Mouse (Mus musculus): ENCODE data around the gene Tmem158. TPM values are rescaled to one million over a fixed set of nuclear protein-coding genes. Genes with fewer than 3 reads are reported as not detected.

Tmem158 gene
- 10 to 100 TPM; 42.0 to 45.1 TPM for total RNA-seq (2021)

DNA sequence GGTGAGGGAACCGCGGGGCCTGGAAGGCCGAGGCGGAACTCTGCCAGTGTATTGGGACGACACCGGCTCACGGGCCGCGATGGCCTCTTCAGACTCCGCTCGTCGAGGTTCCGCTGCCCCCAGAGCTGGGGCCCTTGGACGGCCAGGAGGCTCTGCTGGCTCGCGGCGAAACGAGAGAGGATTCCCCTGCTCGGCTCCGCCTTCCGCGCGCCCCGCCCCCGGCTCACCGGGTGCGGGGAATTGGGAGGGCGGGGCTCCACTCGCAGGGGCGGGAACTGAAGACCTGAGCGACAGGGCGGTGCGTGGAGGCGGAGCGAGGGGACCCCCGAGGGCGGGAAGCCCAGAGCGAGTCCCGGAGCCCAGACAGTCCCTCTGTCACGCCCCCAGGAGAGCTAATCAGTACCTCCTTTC, at the start of gene Tmem158:
Gene Tmem158, minus strand, starts transcription at position 154 of the 411 bp plus-strand sequence.
- peak; percentile 65 to 73 for DNase-seq (ENCODE audit: extremely low spot score in 1 of 2, low spot score in 1 of 2)

GRCm38 (mm10) chr9:123309685-123310365, 49.3 kb upstream of the Tmem158 start:
- no peak for DNase-seq (ENCODE audit: extremely low spot score in 1 of 2, low spot score in 1 of 2)

GRCm38 (mm10) chr9:123309073-123309472, 48.5 kb upstream of the Tmem158 start:
- DNase-seq (ENCODE audit: extremely low spot score in 1 of 2, low spot score in 1 of 2): no peak

GRCm38 (mm10) chr9:123304917-123305316, 44.4 kb upstream of the Tmem158 start:
- no peak for DNase-seq (ENCODE audit: extremely low spot score in 1 of 2, low spot score in 1 of 2)

DNA sequence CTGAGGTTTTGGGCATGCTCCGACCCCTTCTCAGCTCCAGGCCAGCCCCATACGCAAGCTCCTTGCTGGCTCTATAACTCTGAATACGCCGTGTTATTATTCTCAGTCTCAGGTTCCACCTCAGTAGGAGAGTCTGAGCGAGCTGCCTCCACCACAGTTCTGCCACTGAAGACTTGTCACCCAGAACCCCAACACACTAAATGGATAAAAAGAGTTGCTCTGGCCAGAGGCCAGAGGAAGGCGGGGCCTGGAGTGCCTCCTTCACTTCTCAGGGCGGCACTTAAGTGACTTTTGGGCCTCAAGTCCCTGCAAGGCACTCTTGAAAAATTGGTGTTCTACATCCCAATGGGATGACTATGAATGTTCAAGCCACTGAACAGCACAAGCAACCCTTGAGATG, 43.4 kb upstream of the Tmem158 start:
- DNase-seq (ENCODE audit: extremely low spot score in 1 of 2, low spot score in 1 of 2): no peak

DNA sequence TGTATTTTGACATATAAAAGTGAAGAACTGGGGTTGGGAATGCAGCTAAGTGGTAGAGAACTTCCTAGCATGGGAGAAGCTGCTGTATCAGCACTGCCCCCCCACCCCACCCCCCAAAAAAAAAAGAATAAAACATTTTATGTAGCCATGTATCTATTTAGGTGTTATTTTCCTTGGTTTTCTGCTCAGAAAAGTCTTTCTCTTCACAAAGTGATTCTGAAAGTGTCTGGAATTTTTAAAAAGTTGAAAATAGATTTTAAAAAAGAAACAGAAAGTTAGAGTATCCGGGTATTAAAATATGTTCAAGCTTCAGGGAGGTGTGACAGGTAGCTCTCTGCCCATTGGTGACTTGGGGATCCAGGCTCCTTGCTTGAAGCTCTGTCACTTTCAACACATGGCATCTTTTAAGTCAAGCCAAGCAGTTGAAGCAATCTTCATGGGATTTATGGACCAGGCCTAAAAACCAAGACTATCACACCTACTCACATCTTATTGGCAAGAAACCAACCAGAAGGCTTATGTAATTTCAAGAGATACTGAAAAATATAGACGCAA, 42.3 kb upstream of the Tmem158 start:
- DNase-seq (ENCODE audit: extremely low spot score in 1 of 2, low spot score in 1 of 2): no peak

DNA sequence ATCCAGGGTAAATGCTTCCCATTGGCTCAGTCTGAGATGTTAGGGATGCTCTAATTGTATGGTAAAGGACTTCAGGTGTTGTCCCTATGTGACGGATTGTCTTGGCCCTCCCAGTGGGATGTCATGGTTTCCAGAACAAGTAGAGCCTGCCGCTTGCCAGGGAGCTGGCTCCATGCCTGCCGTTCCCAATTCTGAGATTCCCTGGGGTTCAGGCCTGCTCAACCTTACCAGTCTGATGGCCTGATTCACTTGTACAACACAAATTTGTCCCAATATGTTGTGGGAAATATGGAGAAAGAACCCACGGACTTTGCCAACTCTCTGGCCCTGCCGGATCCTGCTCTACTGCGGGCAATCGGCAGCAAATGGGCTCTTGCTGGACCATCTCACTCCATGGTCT, 37.3 kb upstream of the Tmem158 start:
- DNase-seq (ENCODE audit: extremely low spot score in 1 of 2, low spot score in 1 of 2): no peak

DNA sequence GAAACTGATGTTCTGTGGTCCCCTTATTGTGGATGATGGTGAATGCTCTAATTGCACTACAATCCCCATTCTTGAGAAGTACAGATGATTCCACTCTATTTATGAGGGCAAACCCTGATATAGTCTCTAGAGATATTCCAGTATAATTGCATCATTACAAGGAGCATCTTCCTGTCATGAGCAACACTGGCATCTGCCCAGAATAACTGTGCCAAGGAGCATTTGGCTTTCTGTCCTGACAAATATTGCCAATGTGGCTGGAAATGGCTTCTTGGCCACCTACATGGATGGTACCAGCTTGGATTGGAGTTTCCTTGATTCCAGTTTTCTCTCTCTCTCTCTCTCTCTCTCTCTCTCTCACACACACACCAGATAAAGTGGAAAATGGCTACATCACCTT, 35.7 kb upstream of the Tmem158 start:
- DNase-seq (ENCODE audit: extremely low spot score in 1 of 2, low spot score in 1 of 2): no peak

DNA sequence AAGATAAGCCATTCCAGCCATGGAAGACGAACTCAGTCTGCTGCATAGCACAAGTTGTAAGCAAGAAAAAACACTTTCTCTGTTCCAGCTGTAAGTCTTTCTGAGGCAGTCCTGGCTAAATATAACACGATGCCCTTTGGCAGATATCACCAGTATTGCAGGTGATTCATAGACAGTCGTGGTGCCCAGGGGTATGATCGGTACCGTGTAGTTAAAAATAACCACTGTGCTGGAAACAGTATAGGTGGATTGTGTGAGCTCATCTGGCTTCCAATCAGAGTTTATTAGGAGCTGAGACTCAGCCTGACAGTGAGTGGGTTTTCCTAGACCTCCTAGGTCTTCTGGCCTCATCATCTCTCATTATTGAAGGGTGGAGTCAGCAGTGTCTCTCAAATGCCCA, 34.0 kb upstream of the Tmem158 start:
- no peak for DNase-seq (ENCODE audit: extremely low spot score in 1 of 2, low spot score in 1 of 2)

- no peak for DNase-seq (ENCODE audit: extremely low spot score in 1 of 2, low spot score in 1 of 2)
These were observed 27.8 kb upstream of the Tmem158 start for GRCm38 (mm10) chr9:123288378-123288777.

GRCm38 (mm10) chr9:123285623-123286022, 25.1 kb upstream of the Tmem158 start:
- DNase-seq (ENCODE audit: extremely low spot score in 1 of 2, low spot score in 1 of 2): no peak

GRCm38 (mm10) chr9:123280775-123281174, 20.2 kb upstream of the Tmem158 start:
- DNase-seq (ENCODE audit: extremely low spot score in 1 of 2, low spot score in 1 of 2): no peak

DNA sequence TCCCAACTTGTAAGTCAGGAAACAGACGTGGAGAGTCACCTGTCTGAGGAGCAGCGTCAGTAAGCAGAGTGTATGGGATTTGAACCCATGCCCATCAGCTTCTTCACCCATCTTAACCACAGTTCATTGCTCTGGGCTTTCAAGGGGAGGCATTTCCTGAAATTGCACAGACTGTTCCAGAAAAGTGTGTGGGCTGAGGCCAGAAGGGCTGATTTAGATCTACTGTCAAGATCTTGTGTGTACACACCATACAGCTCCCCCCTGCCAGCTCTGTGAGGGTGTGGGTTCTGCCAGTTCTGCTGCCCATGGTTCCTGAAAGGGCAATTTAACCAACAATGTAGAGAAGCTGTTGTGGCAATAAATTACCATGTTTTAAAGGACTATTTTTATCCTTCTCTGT, 17.4 kb upstream of the Tmem158 start:
- no peak for DNase-seq (ENCODE audit: extremely low spot score in 1 of 2, low spot score in 1 of 2)

DNA sequence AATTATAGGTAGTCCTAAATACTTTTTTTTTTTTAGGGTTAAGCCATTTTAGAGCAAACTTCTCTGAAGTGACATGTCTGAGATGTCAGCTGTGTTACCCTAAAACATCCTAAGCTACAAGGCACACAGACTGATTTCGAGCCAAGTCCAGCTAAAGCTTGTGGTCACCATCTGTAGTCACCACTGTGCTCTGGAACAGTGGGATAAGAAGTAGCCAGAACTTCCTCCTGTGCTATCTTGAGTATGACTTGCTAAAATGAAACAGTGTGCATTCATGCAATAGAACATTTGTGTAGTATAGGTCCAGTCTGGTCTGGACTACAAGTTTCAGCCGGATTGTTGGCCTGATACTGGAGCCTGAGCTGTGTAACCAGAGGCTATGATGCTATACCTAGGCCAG, 14.8 kb upstream of the Tmem158 start:
- DNase-seq (ENCODE audit: extremely low spot score in 1 of 2, low spot score in 1 of 2): no peak

GRCm38 (mm10) chr9:123274674-123275073, 14.1 kb upstream of the Tmem158 start:
- no peak for DNase-seq (ENCODE audit: extremely low spot score in 1 of 2, low spot score in 1 of 2)

DNA sequence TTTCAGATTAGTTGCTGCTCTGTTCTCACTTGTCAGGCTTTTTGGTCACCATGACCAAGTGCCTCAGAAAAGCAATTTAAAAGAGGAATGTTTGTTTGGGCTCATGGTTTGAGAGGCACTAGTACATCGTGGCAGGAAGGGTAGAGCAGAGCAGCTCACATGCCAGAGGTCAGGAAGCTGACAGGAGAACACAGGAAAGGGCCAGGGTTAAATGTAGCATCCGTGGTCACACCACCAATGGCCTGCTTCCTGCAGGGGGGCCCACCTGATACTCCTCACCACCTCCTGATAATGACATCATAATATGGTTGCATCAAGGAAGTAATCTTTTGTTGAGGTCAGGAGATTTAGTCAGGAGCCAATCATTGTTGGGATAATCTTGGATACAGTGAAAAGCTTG, 13.3 kb upstream of the Tmem158 start:
- no peak for DNase-seq (ENCODE audit: extremely low spot score in 1 of 2, low spot score in 1 of 2)

DNA sequence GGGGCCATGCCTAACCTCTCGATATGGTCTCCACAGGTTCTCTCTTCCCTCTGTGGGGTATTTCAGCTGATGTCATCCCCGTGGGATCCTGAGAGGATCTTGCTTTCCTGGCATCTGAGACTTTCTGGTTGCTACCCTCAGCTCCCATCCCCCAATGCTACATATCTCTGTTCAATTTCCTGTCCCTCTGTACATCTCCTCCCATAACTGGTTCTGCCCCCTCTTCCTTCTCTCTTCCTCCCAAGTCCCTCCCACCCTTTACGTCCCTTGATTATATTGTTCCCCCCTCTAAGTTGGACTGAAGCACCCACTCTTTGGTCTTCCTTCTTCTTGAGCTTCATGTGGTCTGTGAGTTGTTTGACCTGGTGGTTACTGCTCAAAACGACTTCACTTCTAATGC, 11.0 kb upstream of the Tmem158 start:
- no peak for DNase-seq (ENCODE audit: extremely low spot score in 1 of 2, low spot score in 1 of 2)

DNA sequence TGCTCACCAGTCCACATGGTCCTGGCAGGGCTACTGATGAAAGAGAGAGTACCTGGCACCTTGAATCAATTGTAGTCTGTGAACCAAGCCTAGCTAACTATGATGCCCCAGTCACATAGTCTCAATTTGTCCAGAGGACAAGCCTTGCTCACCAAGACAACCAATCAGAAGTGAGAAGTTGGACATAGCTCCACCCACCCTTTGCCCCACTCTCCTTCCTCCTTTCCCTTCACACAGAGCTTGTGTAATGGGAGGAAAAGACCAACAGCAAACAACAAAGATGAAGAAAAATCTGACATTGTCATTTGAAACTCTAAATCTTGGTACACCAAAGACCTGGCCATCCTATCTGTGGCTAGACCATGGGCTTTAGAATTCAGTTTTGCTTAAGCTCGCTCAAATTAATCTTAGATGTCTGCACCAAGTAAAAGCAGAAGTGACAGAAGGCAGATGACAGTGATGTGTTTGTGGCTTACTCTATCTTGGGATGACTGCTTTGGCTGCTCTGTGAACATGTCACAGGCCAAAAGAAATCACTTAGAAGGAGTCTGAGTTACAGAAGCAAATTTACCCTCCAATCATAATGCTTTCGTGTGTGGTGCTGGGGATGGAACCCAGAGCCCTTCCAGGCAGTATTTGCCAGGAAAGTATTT, 9.5 kb upstream of the Tmem158 start:
- DNase-seq (ENCODE audit: extremely low spot score in 1 of 2, low spot score in 1 of 2): no peak

GRCm38 (mm10) chr9:123259896-123260610, 511 bp downstream of the Tmem158 start:
- peak; percentile 17 to 67 for DNase-seq (ENCODE audit: extremely low spot score in 1 of 2, low spot score in 1 of 2)

DNA sequence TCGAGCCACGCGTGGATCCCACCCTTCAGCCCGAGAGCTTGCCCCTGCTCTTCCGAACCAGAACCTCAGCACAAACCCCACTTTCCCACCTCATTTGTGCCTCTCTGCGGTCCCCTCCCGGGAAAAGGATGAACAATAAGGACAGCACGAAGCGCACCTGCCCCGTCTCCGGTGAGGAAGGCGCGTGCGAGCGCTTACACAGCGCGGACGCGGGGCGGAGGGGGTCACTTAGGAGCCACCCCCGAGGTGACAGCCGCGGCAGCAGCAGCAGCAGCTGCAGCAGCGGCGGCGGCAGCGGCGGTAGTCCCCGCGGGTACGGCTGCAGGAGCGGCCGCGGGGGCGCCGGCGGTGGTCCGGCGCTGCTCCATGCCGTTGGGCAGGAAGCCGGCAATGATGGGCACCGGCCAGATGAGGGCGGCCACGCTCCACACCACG, 1.1 kb downstream of the Tmem158 start:
- DNase-seq (ENCODE audit: extremely low spot score in 1 of 2, low spot score in 1 of 2): peak in 1 of 2 experiments; percentile 72

- DNase-seq (ENCODE audit: extremely low spot score in 1 of 2, low spot score in 1 of 2): no peak
These were observed 1.8 kb downstream of the Tmem158 start for GRCm38 (mm10) chr9:123258796-123259195.
